Mouse (Mus musculus) heart, postnatal 0 days (tissue): ENCODE results near the gene Mmachc. TPM values are rescaled to one million over a fixed set of nuclear protein-coding genes. Genes with fewer than 3 reads are reported as not detected.
"Not testable (repeated sequence)": the region's sequence is repeated elsewhere in the genome, so short reads cannot be mapped to it uniquely, and the experiment has no call there.

ENCODE experiments used
- ATAC-seq: fragments of 200-750 bp; cut with Nextera tagmentation; 2 replicates; pipeline ENCODE4 v1.8.0; 2017; ENCODE audit warnings: low read depth, moderate number of reproducible peaks, moderate library complexity; ENCODE audit not compliant: insufficient read depth
- DNase-seq: peaks from one replicate; pipeline ENCODE4 v3.0.0-alpha.2; 2016; ENCODE audit warnings: low spot score
- H3K27ac ChIP-seq: fragments of 300-500 bp; sonication (generic); 2 replicates; pipeline ENCODE4 v1.5.1; 2014; ENCODE audit warnings: low read depth, mild to moderate bottlenecking
- H3K27me3 ChIP-seq: fragments of 300-500 bp; sonication (generic); 2 replicates; pipeline ENCODE4 v1.6.1; 2014; ENCODE audit warnings: low read length, mixed read lengths; ENCODE audit not compliant: control insufficient read depth, insufficient read depth
- H3K36me3 ChIP-seq: fragments of 300-500 bp; sonication (generic); replicated peaks from 2 replicates; pipeline ENCODE4 v1.6.1; 2014; ENCODE audit warnings: low read length, mixed read lengths; ENCODE audit not compliant: control insufficient read depth, insufficient read depth
- H3K4me1 ChIP-seq: fragments of 300-500 bp; sonication (generic); 2 replicates; pipeline ENCODE4 v1.6.1; 2014; ENCODE audit warnings: antibody characterized with exemption; ENCODE audit not compliant: control insufficient read depth, insufficient read depth
- H3K4me2 ChIP-seq: fragments of 300-500 bp; sonication (generic); 2 replicates; pipeline ENCODE4 v1.6.1; 2014; ENCODE audit warnings: low read depth, mild to moderate bottlenecking, low read length, moderate library complexity
- H3K4me3 ChIP-seq: fragments of 300-500 bp; sonication (generic); 2 replicates; pipeline ENCODE4 v1.5.1; 2014; ENCODE audit warnings: low read depth, low read length
- H3K9ac ChIP-seq: fragments of 300-500 bp; sonication (generic); replicated peaks from 2 replicates; pipeline ENCODE4 v1.6.1; 2014; ENCODE audit warnings: low read depth, low read length, mixed read lengths
- H3K9me3 ChIP-seq: fragments of 300-500 bp; sonication (generic); replicated peaks from 2 replicates; pipeline ENCODE4 v1.6.1; 2016; ENCODE audit warnings: low read length; ENCODE audit not compliant: control insufficient read depth
- CTCF ChIP-seq: IDR thresholded peaks from 2 replicates; pipeline ENCODE4 v1.5.1; 2016; ENCODE audit warnings: antibody characterized with exemption, control low read depth, low read depth
- EP300 ChIP-seq: IDR thresholded peaks from 2 replicates; pipeline ENCODE4 v1.6.1; 2016; ENCODE audit warnings: antibody characterized with exemption, low read depth
- WGBS: fragments of 180-500 bp; shearing (Covaris S2); extraction: QIAGEN DNeasy Blood & Tissue Kit; methylation state at CpG from one replicate; pipeline ENCODE4 v1.1.7; 2014; 5-methylcytosine and 5-hydroxymethylcytosine counted together
- polyA plus RNA-seq: library from polyadenylated mRNA; unstranded; fragments of >200 nt; fragmentation: Nextera tagmentation; extraction: Ambion mirVana; gene quantifications from 2 replicates; pipeline ENCODE4 v1.2.1, GENCODE M21; 2015
- total RNA-seq: library from RNA; depleted of rRNA; stranded (reverse); fragments of >200 nt; gene quantifications from 2 replicates; pipeline ENCODE4 v1.2.3, GENCODE M21; 2014; ENCODE audit warnings: low replicate concordance

Gene Mmachc
- total and polyA plus RNA-seq, 2 experiments from 2014 or later, result 36.5 to 41.1 TPM

DNA sequence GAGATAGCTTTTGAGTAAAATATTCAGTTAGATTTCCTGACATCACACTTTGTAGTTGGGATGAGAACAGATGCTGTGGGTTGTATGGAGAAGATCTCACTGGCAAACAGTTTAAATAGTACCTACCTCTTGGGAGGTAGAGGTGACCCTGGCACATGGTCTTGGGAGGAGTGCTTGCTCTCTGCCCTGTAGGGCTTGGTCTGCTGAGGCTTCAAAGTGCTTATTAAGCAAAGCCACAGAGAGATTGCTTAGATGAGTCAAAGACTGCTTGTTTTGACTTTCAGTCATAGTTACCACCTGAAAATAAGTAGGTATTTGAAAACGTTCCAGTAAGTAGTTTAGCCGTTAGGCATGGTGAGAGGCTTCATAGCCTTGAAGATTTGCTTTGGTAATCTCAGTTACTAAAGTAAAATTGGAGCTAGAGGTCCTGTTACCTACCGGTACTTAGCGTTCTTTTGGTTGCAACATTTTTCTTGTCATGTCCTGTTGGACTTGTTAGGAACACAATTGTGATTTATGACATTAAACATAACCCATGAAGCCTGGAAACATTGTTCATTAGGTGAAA is 18.8 kb downstream of the Mmachc start:
- no peaks in the 10 kb centered on the region for H3K27me3 ChIP-seq
- TF ChIP-seq EP300 (no peak), CTCF (no peak)
- H3K27ac ChIP-seq, result no peak overlapping the region
- WGBS, result 83% methylated on average over 4 of the region's 4 CpGs
- H3K4me1 ChIP-seq, result peaks cover 16% of the 10 kb centered on the region; the same call in 1 of the 2 replicates
- H3K36me3 ChIP-seq, result peaks cover 57% of the 10 kb centered on the region
- H3K4me3 ChIP-seq, result no peak overlapping the region
- no peaks in the 10 kb centered on the region for H3K9me3 ChIP-seq
- DNase-seq (no peak), ATAC-seq (no peak)
- no peak overlapping the region for H3K9ac ChIP-seq
- H3K4me2 ChIP-seq, result no peak overlapping the region

DNA sequence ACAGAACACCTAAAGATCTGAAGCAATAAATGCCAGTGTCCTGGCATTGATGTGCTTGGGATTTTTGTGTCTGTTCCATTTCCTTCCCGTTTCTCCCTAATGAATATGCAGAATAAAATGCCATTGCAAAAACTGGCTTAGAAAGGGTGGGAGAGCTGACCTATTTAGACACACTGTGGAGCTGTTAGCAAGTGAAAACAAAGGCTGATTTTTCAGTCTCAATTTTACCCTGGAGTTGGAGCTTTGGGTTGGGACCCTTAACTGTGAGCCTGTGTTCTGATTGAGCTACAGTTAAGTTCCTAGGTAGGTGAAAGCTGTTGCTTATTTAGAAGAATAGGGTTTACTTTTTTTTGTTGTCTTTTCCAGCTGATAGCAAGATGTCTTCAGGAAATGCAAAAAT is 21.2 kb downstream of the Mmachc start:
- Histone ChIP-seq H3K27ac (no peak overlapping the region), H3K27me3 (no peaks in the 10 kb centered on the region), H3K36me3 (peaks cover 34% of the 10 kb centered on the region), H3K9ac (peak overlapping the region; percentile 69; the same call in 1 of the 2 replicates), H3K4me3 (peak overlapping the region; percentile 79), H3K4me2 (peak overlapping the region; percentile 67), H3K4me1 (peaks cover 16% of the 10 kb centered on the region; the same call in 1 of the 2 replicates), H3K9me3 (no peaks in the 10 kb centered on the region)
- WGBS, result 22% methylated on average over 1 of the region's 1 CpGs
- no peak for DNase-seq
- no peak for TF ChIP-seq EP300
- no peak for TF ChIP-seq CTCF
- ATAC-seq, result no peak

DNA sequence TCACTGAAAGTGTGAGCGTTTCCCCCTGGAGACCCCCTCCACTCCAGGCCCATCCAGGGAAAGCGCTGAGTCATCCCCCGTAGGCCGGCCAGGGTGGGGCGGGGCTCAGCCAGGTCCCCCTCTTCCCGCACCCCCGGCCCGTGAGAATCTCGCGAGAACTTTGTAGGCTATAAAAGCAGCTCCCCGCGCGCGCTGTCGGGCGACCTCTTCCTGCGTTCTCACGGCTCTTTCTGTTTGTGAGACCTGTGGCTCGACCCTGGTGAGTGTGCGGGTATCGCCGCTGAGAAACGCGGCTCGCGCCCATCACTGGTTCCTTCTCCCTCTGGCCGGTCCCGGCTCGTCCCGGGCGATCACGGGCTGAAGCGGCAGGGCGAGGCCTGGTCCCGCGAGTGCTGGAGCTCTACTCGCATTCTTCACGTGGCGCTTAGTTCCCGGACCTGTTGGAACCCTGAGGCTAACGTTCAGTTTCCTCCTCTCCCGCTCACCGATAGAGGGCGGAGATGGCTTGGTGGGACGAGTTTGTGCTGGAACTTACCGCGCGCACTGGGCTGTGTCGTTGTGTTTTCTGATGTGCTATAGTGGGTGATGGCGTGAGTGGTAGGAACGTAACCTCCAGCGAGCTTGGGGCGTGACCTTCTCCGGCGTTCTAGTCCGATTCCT is 22.7 kb downstream of the Mmachc start, which contains the start of gene Prdx1:
Gene Prdx1 (plus strand): TSS at position 143 of the 660 bp plus-strand sequence.
- DNase-seq (peak; percentile 87), ATAC-seq (peak; percentile 95)
- Histone ChIP-seq H3K9ac (peak within 1 kb of the TSS; percentile 69), H3K27me3 (no peaks in the 10 kb centered on the region), H3K27ac (peak within 1 kb of the TSS; percentile 98), H3K36me3 (peaks cover 27% of the 10 kb centered on the region), H3K4me1 (peaks cover 13% of the 10 kb centered on the region; the same call in 1 of the 2 replicates), H3K4me2 (peak within 1 kb of the TSS; percentile 67), H3K9me3 (no peaks in the 10 kb centered on the region), H3K4me3 (peak within 1 kb of the TSS; percentile 79)
- TF ChIP-seq CTCF, result peak; percentile 88
- TF ChIP-seq EP300, result peak; percentile 98
- WGBS, result under 1% methylated on average over 56 of the region's 56 CpGs

- DNase-seq (no peak), ATAC-seq (no peak)
- WGBS, result 80% methylated on average over 2 of the region's 2 CpGs
- Histone ChIP-seq H3K27ac (peak overlapping the region; percentile 98), H3K9me3 (no peaks in the 10 kb centered on the region), H3K27me3 (no peaks in the 10 kb centered on the region), H3K4me1 (peaks cover 12% of the 10 kb centered on the region; the same call in 1 of the 2 replicates), H3K4me3 (peak overlapping the region; percentile 79; the same call in 1 of the 2 replicates), H3K9ac (peak overlapping the region; percentile 69), H3K36me3 (peaks cover 22% of the 10 kb centered on the region), H3K4me2 (peak overlapping the region; percentile 67; the same call in 1 of the 2 replicates)
- TF ChIP-seq CTCF (no peak), EP300 (no peak)
Measured at GRCm38 (mm10) chr4:116684665-116685064, 23.5 kb downstream of the Mmachc start.

- Histone ChIP-seq H3K27me3 (no peaks in the 10 kb centered on the region), H3K9ac (no peak overlapping the region), H3K4me1 (peaks cover 12% of the 10 kb centered on the region; the same call in 1 of the 2 replicates), H3K9me3 (no peaks in the 10 kb centered on the region), H3K4me2 (no peak overlapping the region), H3K4me3 (no peak overlapping the region), H3K36me3 (peaks cover 15% of the 10 kb centered on the region), H3K27ac (no peak overlapping the region)
- TF ChIP-seq EP300 (no peak), CTCF (no peak)
- 62% methylated on average over 4 of the region's 4 CpGs for WGBS
- ATAC-seq, result no peak
- no peak for DNase-seq
Measured at GRCm38 (mm10) chr4:116683957-116684356, 24.2 kb downstream of the Mmachc start.

DNA sequence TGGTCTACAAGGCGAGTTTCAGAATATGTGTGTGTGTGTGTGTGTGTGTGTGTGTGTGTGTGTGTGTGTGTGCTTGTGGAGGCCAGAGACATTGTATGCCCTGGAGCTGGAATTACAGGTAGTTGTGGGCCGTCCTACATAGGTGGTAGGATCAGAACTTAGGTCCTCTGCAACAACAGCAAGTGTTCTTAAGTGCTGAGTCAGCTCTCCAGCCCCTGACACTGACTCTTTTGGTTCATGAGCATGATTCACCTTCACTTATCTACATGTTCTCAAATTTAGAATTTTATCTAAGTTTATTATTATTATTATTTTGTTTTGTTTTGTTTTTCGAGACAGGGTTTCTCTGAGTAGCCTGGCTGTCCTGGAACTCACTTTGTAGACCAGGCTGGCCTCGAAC is 27.7 kb downstream of the Mmachc start:
- not testable (repeated sequence) for H3K9ac ChIP-seq, DNase-seq, ATAC-seq, H3K27me3 ChIP-seq, H3K4me2 ChIP-seq, H3K4me3 ChIP-seq, H3K9me3 ChIP-seq, H3K27ac ChIP-seq, H3K36me3 ChIP-seq, H3K4me1 ChIP-seq
- 96% methylated on average over 4 of the region's 4 CpGs for WGBS
